Mouse (Mus musculus): Measurements from ENCODE around the gene Tomm6. TPM values are rescaled to one million over a fixed set of nuclear protein-coding genes. Genes with fewer than 3 reads are reported as not detected.
"Not testable (repeated sequence)": the region's sequence is repeated elsewhere in the genome, so short reads cannot be mapped to it uniquely, and the experiment has no call there.

Tomm6 gene
- total RNA-seq, 2 experiments from 2014 or later, result 225 to 243 TPM

DNA sequence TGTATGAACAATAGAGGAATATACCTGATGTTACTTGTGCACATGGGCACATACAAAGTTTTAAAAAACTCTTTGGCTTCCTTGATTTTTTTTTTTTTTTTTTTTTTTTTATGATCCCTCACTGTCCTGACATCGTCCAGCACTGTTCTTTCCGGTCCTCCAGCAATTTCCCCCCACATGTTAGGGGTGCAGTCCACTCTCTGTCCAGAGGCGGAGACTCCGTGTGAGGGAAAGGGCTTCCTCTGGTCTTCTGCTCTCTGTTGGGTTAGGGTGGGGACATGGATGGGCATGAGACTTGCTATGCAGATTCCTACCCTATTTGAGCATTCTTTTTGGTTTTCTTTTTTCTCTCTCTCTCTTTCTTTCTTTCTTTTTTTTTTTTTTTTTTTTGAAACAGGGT, 30.3 kb downstream of the Tomm6 start:
- no peak for DNase-seq (ENCODE audit: low spot score in 2 of 2)

DNA sequence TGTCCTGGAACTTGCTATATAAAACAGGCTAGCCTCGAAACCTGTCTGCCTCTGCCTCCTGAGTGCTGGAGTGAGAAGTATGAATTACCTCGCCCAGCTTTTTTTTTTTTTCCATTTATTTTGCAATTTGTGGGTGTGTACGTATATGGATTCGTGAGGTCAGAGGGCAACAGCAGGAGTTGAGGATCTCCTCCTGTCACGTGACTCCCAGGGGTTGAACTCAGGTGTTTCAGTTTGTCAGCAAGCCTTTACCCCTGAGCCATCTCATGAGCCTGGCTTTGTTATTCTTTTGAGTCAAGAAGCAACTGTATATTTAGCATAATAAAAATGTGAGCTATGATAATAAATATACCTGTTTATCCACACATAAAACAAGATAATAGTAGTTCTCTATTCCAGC, 32.5 kb downstream of the Tomm6 start:
- DNase-seq (ENCODE audit: low spot score in 2 of 2), result no peak

DNA sequence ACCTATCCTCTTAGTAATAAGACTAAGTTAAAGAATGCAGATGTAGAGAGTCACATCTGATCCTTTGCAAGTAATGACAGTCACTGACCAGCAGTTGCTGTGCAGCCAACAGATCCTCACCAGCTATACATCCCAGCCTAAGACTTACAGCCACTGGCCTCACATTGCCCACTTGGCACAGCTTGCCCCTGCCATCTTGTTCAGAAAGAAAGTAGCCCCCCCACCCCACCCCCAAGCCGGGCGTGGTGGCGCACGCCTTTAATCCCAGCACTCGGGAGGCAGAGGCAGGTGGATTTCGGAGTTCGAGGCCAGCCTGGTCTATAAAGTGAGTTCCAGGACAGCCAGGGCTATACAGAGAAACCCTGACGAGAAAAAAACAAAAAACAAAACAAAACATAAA, 33.8 kb downstream of the Tomm6 start:
- not testable (repeated sequence) for DNase-seq (ENCODE audit: low spot score in 2 of 2)

DNA sequence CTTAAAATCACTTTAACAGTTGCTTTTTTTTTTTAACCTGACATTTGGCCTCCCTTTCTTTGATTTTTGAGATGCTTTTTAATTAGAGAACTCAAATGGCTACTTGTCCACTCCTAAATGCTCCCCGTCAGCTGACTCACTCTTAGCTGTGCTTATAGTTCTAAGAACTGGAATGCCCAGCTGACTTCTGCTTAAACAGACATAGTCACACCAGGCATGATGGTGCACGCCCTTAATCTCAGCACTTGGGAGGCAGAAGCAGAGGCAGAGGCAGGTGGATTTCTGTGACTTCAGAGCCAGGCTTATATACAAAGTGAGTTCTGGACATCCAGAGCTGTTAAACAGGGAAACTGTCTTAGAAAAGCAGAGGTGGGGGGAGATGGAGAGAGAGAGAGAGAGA, 36.2 kb downstream of the Tomm6 start:
- DNase-seq (ENCODE audit: low spot score in 2 of 2), result no peak

DNA sequence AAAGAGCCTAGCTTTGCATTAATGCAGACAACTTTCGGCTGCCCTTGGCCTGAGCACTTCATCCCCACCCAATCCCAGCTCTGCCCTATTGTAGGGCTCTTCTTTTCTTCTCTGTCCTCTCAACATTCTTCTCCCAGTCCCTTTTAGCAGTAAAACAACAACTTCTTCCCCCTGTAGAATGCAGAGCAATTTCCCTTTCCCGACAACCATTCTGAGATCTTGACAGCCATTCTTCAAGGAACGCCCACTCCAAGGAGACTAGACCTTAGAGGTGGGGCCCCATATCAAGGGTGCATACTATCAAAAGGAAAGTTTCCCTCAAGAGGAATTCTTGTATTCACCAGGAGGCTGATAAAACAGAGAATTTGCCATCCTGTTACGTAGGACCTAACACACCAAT, 39.2 kb downstream of the Tomm6 start:
- DNase-seq (ENCODE audit: low spot score in 2 of 2), result no peak

DNA sequence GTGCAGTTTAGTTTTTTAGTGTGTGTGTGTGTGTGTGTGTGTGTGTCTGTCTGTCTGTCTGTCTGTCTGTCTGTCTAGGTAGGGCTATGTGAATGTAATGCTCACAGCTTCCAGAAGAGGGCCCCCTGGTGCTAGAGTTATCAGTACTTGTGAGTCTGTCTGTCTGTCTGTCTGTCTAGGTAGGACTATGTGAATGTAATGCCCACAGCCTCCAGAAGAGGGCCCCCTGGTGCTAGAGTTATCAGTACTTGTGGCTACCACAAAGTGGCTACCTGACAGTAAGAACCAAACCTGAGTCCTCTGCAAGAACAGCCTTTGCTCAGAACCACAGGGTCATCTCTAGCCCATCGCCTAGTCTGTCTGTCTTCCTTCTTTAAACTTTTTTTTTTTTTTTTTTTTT, 41.5 kb downstream of the Tomm6 start:
- peak; percentile 41 to 65 for DNase-seq (ENCODE audit: low spot score in 2 of 2)

DNA sequence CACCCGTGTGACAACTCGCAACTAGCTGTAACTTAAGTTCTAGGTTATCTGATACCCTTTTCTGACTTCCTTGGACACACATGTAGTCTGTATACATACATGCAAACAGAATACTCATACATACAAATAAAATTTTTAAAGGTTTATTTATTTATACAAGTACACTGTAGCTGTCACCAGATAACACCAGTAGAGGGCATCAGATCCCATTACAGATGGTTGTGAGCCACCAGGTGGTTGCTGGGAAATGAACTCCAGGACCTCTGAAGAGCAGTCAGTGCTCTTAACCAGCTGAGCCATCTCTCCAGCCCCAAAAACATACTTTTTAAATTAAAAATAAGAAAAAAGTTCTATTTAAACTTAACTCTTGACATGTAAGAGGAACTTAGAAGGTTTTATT, 45.2 kb downstream of the Tomm6 start:
- no peak for DNase-seq (ENCODE audit: low spot score in 2 of 2)

Other genes starting within 250 kb of the Tomm6 start
- 10 to 100 TPM; 14.8 to 16.4 TPM for gene Taf8, start 186.1 kb downstream of the Tomm6 start, total RNA-seq (2021)
- 10 to 100 TPM; 39.6 to 46.3 TPM for gene Ccnd3, start 183.3 kb downstream of the Tomm6 start, total RNA-seq (2021)
- 10 to 100 TPM; 17.7 to 21.0 TPM for gene Bysl, start 76.9 kb downstream of the Tomm6 start, total RNA-seq (2021)
- gene Med20, start 76.8 kb downstream of the Tomm6 start, total RNA-seq (2021), result 10 to 100 TPM; 26.3 to 32.3 TPM
- gene Gm20517, start 76.8 kb downstream of the Tomm6 start, total RNA-seq (2021), result 1 to 10 TPM; 6.1 to 6.6 TPM
- 10 to 100 TPM; 12.2 to 13.1 TPM for gene Usp49, start 57.7 kb downstream of the Tomm6 start, total RNA-seq (2021)
- 10 to 100 TPM; 22.2 to 27.6 TPM for gene Frs3, start 644 bp upstream of the Tomm6 start, total RNA-seq (2021)
- 1 to 10 TPM; 2.4 to 2.7 TPM for gene Gm21981, start 6.1 kb upstream of the Tomm6 start, total RNA-seq (2021)
- gene Prickle4, start 6.3 kb upstream of the Tomm6 start, total RNA-seq (2021), result 1 to 10 TPM; 7.3 to 7.5 TPM
- gene Pgc, start 38.5 kb upstream of the Tomm6 start, total RNA-seq (2021), result not detected
- gene Tfeb, start 48.6 kb upstream of the Tomm6 start, total RNA-seq (2021), result 10 to 100 TPM; 12.6 to 14.8 TPM
- 1 to 10 TPM; 1.4 to 1.8 TPM for gene Mdfi, start 146.3 kb upstream of the Tomm6 start, total RNA-seq (2021)
- 10 to 100 TPM; 43.4 to 49.1 TPM for gene Foxp4, start 236.3 kb upstream of the Tomm6 start, total RNA-seq (2021)

All from layer of hippocampus, postnatal 14 days (tissue).